Mouse (Mus musculus) embryonic facial prominence, embryonic 15.5 days (tissue): ENCODE results near the gene Myrf. TPM values are rescaled to one million over a fixed set of nuclear protein-coding genes. Genes with fewer than 3 reads are reported as not detected.
A peak's percentile ranks its signal among the peaks of the same experiment; 100 is the strongest.

Source experiments
- ATAC-seq: fragments of 200-750 bp; cut with Nextera tagmentation; 2 replicates; pipeline ENCODE4 v1.8.0; 2017; ENCODE audit warnings: low read depth, moderate TSS enrichment; ENCODE audit not compliant: insufficient number of reproducible peaks, low FRiP score, low TSS enrichment
- H3K27ac ChIP-seq: fragments of 300-500 bp; sonication (generic); replicated peaks from 2 replicates; pipeline ENCODE4 v1.5.1; 2015; ENCODE audit warnings: mild to moderate bottlenecking, inconsistent platforms
- H3K27me3 ChIP-seq: fragments of 300-500 bp; sonication (generic); 2 replicates; pipeline ENCODE4 v1.6.1; 2015; ENCODE audit warnings: inconsistent platforms
- H3K36me3 ChIP-seq: fragments of 300-500 bp; sonication (generic); 2 replicates; pipeline ENCODE4 v1.6.1; 2015; ENCODE audit warnings: mild to moderate bottlenecking, inconsistent platforms
- H3K4me1 ChIP-seq: fragments of 300-500 bp; sonication (generic); 2 replicates; pipeline ENCODE4 v1.6.1; 2015; ENCODE audit warnings: inconsistent platforms
- H3K4me2 ChIP-seq: fragments of 300-500 bp; sonication (generic); replicated peaks from 2 replicates; pipeline ENCODE4 v1.6.1; 2015; ENCODE audit warnings: mild to moderate bottlenecking, inconsistent platforms
- H3K4me3 ChIP-seq: fragments of 300-500 bp; sonication (generic); replicated peaks from 2 replicates; pipeline ENCODE4 v1.5.1; 2015; ENCODE audit warnings: mild to moderate bottlenecking, inconsistent platforms
- H3K9ac ChIP-seq: fragments of 300-500 bp; sonication (generic); 2 replicates; pipeline ENCODE4 v1.6.1; 2015; ENCODE audit warnings: inconsistent platforms
- H3K9me3 ChIP-seq: fragments of 300-500 bp; sonication (generic); replicated peaks from 2 replicates; pipeline ENCODE4 v1.6.1; 2016; ENCODE audit warnings: inconsistent platforms
- WGBS: fragments of 180-500 bp; shearing (Covaris S2); methylation state at CpG from one replicate; pipeline ENCODE4 v1.1.7; 2015; 5-methylcytosine and 5-hydroxymethylcytosine counted together
- polyA plus RNA-seq: library from polyadenylated mRNA; unstranded; fragments of >200 nt; fragmentation: Nextera tagmentation; extraction: Ambion mirVana; gene quantifications from 2 replicates; pipeline ENCODE4 v1.2.1, GENCODE M21; 2015

The Myrf gene
- polyA plus RNA-seq, 1 experiment from 2014 or later: 0.65 TPM

- Histone ChIP-seq H3K9me3 (no peaks in the 10 kb centered on the region), H3K4me2 (no peak overlapping the region), H3K4me1 (peaks cover 42% of the 10 kb centered on the region), H3K36me3 (no peaks in the 10 kb centered on the region), H3K27ac (no peak overlapping the region), H3K9ac (no peak overlapping the region), H3K4me3 (no peak overlapping the region), H3K27me3 (no peaks in the 10 kb centered on the region)
- 38% methylated on average over 5 of the region's 5 CpGs for WGBS
- ATAC-seq: no peak
These were observed 33.5 kb upstream of the Myrf start for GRCm38 (mm10) chr19:10274056-10274455.

GRCm38 (mm10) chr19:10272746-10273145, 32.2 kb upstream of the Myrf start:
- 21% methylated on average over 11 of the region's 11 CpGs for WGBS
- ATAC-seq: peak; percentile 17; the same call in 1 of the 2 replicates
- Histone ChIP-seq H3K4me1 (peaks cover 29% of the 10 kb centered on the region), H3K4me3 (no peak overlapping the region), H3K27me3 (no peaks in the 10 kb centered on the region), H3K9me3 (no peaks in the 10 kb centered on the region), H3K36me3 (no peaks in the 10 kb centered on the region), H3K4me2 (peak overlapping the region; percentile 40), H3K27ac (no peak overlapping the region), H3K9ac (no peak overlapping the region)

GRCm38 (mm10) chr19:10271592-10271991, 31.0 kb upstream of the Myrf start:
- H3K36me3 ChIP-seq: no peaks in the 10 kb centered on the region
- WGBS: 89% methylated on average over 7 of the region's 7 CpGs
- no peak overlapping the region for H3K4me2 ChIP-seq
- no peak overlapping the region for H3K27ac ChIP-seq
- peaks cover 27% of the 10 kb centered on the region for H3K4me1 ChIP-seq
- no peaks in the 10 kb centered on the region for H3K9me3 ChIP-seq
- no peak overlapping the region for H3K9ac ChIP-seq
- ATAC-seq: no peak
- no peaks in the 10 kb centered on the region for H3K27me3 ChIP-seq
- no peak overlapping the region for H3K4me3 ChIP-seq

- 72% methylated on average over 5 of the region's 5 CpGs for WGBS
- H3K4me3 ChIP-seq: no peak overlapping the region
These were observed 29.8 kb upstream of the Myrf start for GRCm38 (mm10) chr19:10270356-10270755.

GRCm38 (mm10) chr19:10268851-10269250, 28.3 kb upstream of the Myrf start:
- Histone ChIP-seq H3K27me3 (no peaks in the 10 kb centered on the region), H3K9me3 (no peaks in the 10 kb centered on the region), H3K9ac (no peak overlapping the region), H3K4me1 (peaks cover 28% of the 10 kb centered on the region), H3K36me3 (no peaks in the 10 kb centered on the region), H3K4me2 (no peak overlapping the region), H3K27ac (no peak overlapping the region), H3K4me3 (no peak overlapping the region)
- 89% methylated on average over 15 of the region's 15 CpGs for WGBS
- ATAC-seq: no peak

More at GRCm38 (mm10) chr19:10270356-10270755, 29.8 kb upstream of the Myrf start:
- ATAC-seq: no peak
- Histone ChIP-seq H3K27me3 (no peaks in the 10 kb centered on the region), H3K27ac (no peak overlapping the region), H3K9ac (no peak overlapping the region), H3K4me2 (no peak overlapping the region), H3K9me3 (no peaks in the 10 kb centered on the region), H3K4me1 (peaks cover 33% of the 10 kb centered on the region), H3K36me3 (no peaks in the 10 kb centered on the region)

GRCm38 (mm10) chr19:10267953-10268352, 27.4 kb upstream of the Myrf start:
- Histone ChIP-seq H3K9me3 (no peaks in the 10 kb centered on the region), H3K27me3 (no peaks in the 10 kb centered on the region), H3K4me1 (peaks cover 19% of the 10 kb centered on the region), H3K36me3 (no peaks in the 10 kb centered on the region), H3K4me3 (no peak overlapping the region), H3K9ac (no peak overlapping the region), H3K27ac (no peak overlapping the region), H3K4me2 (no peak overlapping the region)
- WGBS: 87% methylated on average over 10 of the region's 10 CpGs
- no peak for ATAC-seq

GRCm38 (mm10) chr19:10267057-10267456, 26.5 kb upstream of the Myrf start:
- no peak overlapping the region for H3K4me2 ChIP-seq
- H3K4me1 ChIP-seq: peaks cover 14% of the 10 kb centered on the region
- H3K9me3 ChIP-seq: no peaks in the 10 kb centered on the region
- WGBS: 23% methylated on average over 15 of the region's 15 CpGs
- no peak overlapping the region for H3K27ac ChIP-seq
- H3K4me3 ChIP-seq: no peak overlapping the region
- ATAC-seq: no peak
- H3K27me3 ChIP-seq: no peaks in the 10 kb centered on the region
- H3K9ac ChIP-seq: no peak overlapping the region
- no peaks in the 10 kb centered on the region for H3K36me3 ChIP-seq

DNA sequence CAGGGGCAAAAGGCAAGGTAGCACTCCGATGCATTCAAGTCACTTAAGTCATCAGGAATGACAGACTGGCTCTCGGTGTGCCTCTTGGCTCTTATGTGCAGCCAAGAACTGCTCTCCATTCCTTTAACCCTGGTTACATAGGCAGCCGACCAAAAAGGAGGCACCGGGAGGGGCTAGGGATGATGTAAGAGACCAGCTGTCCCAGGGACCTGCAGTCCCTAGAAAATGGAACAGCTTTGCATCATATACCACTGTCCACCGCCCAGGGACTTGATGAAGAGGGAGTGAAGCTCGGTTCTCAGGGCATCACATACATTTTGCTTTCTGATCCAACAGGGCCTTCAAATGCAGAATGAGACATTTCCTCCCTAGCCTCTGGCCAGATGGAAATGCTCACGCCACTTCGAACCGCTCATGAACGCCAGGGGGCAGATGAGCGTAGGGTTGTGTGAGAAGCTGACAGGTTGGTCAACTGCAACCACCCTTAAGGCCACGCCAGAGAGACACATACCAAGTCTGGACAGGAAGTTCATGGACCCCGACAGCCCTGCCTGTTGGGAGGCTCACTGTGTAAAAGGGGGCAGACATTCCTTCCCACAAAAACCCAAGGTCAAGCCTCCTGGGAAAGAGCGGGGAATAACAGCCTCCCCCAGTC, 25.8 kb upstream of the Myrf start:
- Histone ChIP-seq H3K27ac (no peak overlapping the region; the same call in 1 of the 2 replicates), H3K27me3 (no peaks in the 10 kb centered on the region), H3K4me1 (peaks cover 14% of the 10 kb centered on the region), H3K4me3 (no peak overlapping the region), H3K36me3 (no peaks in the 10 kb centered on the region), H3K9ac (no peak overlapping the region), H3K9me3 (no peaks in the 10 kb centered on the region), H3K4me2 (no peak overlapping the region)
- ATAC-seq: peak; percentile 36
- 22% methylated on average over 14 of the region's 14 CpGs for WGBS

- ATAC-seq: no peak
- Histone ChIP-seq H3K36me3 (no peaks in the 10 kb centered on the region), H3K4me3 (no peak overlapping the region), H3K4me2 (no peak overlapping the region), H3K27me3 (no peaks in the 10 kb centered on the region), H3K4me1 (peaks cover 4% of the 10 kb centered on the region), H3K27ac (no peak overlapping the region), H3K9me3 (no peaks in the 10 kb centered on the region), H3K9ac (no peak overlapping the region)
- 64% methylated on average over 7 of the region's 7 CpGs for WGBS
These were observed 20.8 kb upstream of the Myrf start for GRCm38 (mm10) chr19:10261369-10261768.

GRCm38 (mm10) chr19:10258279-10259011, 17.9 kb upstream of the Myrf start:
- H3K9ac ChIP-seq: no peak overlapping the region
- H3K4me2 ChIP-seq: no peak overlapping the region
- no peaks in the 10 kb centered on the region for H3K9me3 ChIP-seq
- H3K4me1 ChIP-seq: no peaks in the 10 kb centered on the region
- no peaks in the 10 kb centered on the region for H3K27me3 ChIP-seq
- H3K4me3 ChIP-seq: no peak overlapping the region
- 19% methylated on average over 6 of the region's 6 CpGs for WGBS
- H3K36me3 ChIP-seq: no peaks in the 10 kb centered on the region
- no peak overlapping the region for H3K27ac ChIP-seq
- peak; percentile 39; the same call in 1 of the 2 replicates for ATAC-seq

- no peak overlapping the region for H3K27ac ChIP-seq
- no peak overlapping the region for H3K9ac ChIP-seq
- WGBS: 31% methylated on average over 20 of the region's 20 CpGs
- H3K4me3 ChIP-seq: no peak overlapping the region
- 0 out of 2 replicates have a peak, but pooled peaks have one; percentile 5 for ATAC-seq
- H3K9me3 ChIP-seq: no peaks in the 10 kb centered on the region
- H3K36me3 ChIP-seq: 0 out of 2 replicates have a peak, but pooled peaks cover 8% of the 10 kb centered on the region
- H3K27me3 ChIP-seq: no peaks in the 10 kb centered on the region
- peaks cover 7% of the 10 kb centered on the region; the same call in 1 of the 2 replicates for H3K4me1 ChIP-seq
- no peak overlapping the region for H3K4me2 ChIP-seq
These were observed 7.6 kb upstream of the Myrf start for GRCm38 (mm10) chr19:10248128-10248527.
